Mouse (Mus musculus) stomach, postnatal 0 days (tissue): ENCODE data around the gene Katnal1.

Source experiments
- CTCF ChIP-seq: IDR thresholded peaks from 2 replicates; pipeline ENCODE4 v1.5.1; 2016; ENCODE audit warnings: antibody characterized with exemption, low read depth, mild to moderate bottlenecking, moderate library complexity
- EP300 ChIP-seq: optimal IDR thresholded peaks from 2 replicates; pipeline ENCODE3; 2016; ENCODE audit warnings: antibody characterized with exemption

DNA sequence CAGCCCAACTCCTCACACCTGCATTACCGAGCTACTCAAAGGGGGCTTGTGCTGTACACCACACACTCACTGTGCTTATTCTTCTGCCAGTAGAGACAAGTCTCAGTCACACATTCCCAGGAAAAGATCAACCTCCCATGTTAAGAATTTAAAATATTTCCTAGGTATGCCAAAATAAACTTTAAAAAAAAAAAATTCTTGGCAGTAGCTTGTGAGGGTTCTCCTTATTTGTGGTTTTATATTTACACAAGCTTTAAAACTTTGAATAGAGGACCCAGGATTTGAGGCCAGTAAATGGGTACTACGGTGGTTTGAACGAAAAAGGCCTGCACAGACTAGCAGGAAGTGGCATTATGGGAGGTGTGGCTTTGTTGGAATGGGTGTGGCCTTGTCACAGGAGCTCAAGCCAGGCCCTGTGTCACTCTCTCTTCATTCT is 7.4 kb upstream of the Katnal1 start:
- TF ChIP-seq EP300 (no peak), CTCF (no peak)
